8 mouse cellular contexts compared by ENCODE assay signal in the genomic region with DNA sequence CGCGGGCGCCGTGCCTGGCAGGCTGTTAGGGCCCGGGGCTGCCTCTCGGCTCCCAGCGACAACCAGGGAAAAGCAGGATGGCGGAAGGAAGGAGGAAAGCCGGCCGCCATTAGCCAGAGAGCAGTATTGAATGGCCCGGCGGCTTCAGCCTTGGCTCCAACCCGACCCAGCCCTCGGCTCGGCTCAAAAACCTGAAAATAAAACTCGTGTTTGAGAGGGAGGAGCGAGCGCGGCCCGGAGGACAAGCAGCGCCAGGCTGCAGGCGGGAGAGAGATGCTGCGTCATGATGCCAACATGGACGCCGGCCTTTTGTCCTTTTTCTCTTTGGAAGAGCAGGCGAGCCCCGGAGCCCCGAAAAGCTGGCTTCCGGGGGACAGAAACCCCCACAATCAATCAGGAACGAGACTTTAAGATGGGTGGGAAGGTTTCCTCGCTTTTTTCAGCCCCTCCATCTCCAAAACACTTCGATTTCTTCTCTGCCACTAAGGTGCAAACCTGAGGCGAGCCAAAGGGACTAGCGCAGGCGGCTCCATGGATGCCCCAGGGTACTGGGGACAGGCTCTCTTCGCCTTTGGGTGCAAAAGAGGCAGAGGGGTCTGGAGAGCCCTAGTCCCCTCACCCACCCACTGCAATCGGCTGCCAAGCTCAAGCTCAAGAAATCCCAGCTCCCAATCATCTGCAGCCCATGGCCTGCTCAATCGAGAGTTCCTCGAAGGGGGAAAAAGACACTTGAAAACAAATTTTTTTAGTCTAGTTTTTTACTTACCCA. TPM values are rescaled to one million over a fixed set of nuclear protein-coding genes. Genes with fewer than 3 reads are reported as not detected.
A peak's percentile ranks its signal among the peaks of the same experiment; 100 is the strongest.
DNase-seq lines count a peak whose midpoint lies in the region; ATAC-seq and TF ChIP-seq lines count a peak whose summit lies in the region.

No protein-coding gene starts in this region.

- peak; percentile 83 for DNase-seq in 416B (ENCODE audit: low read depth)
- DNase-seq in adrenal gland, postnatal 25 days: peak; percentile 85
- DNase-seq in heart, adult 8-10 months (ENCODE audit: low spot score): peak; percentile 88
- DNase-seq in kidney, adult 2 months: peak; percentile 93
- peak; percentile 89 for DNase-seq in midbrain, embryonic 14.5 days
- DNase-seq in spleen, adult 2 months (ENCODE audit: low read depth in 1 of 2, low spot score in 2 of 2): peak in 1 of 2 experiments; percentile 68

- TF ChIP-seq POLR2A in kidney, adult 2 months (IDR thresholded peaks at IDR 0.05; ENCODE audit: low read depth, low read length): peak; percentile 73
- TF ChIP-seq POLR2A in spleen, adult 2 months (IDR thresholded peaks at IDR 0.05; ENCODE audit: low read depth, low read length): peak; percentile 28; the same call in 1 of the 2 replicates

- WGBS in embryonic facial prominence, embryonic 13.5 days: under 1% methylated on average over 39 of the region's 39 CpGs
- WGBS in kidney, adult 2 months: under 1% methylated on average over 39 of the region's 39 CpGs
- under 1% methylated on average over 39 of the region's 39 CpGs for WGBS in limb, embryonic 13.5 days
- under 1% methylated on average over 39 of the region's 39 CpGs for WGBS in midbrain, embryonic 14.5 days
- 2% methylated on average over 39 of the region's 39 CpGs for whole genome bisulfite sequencing in spleen, adult 2 months

- no peaks in the 10 kb centered on the region for H3K9me3 ChIP-seq in embryonic facial prominence, embryonic 13.5 days
- no peaks in the 10 kb centered on the region for H3K9me3 ChIP-seq in limb, embryonic 13.5 days
- H3K9me3 ChIP-seq in midbrain, embryonic 14.5 days (ENCODE audit: control insufficient read depth, low read length): no peaks in the 10 kb centered on the region

- peak overlapping the region; percentile 99 for H3K4me2 ChIP-seq in embryonic facial prominence, embryonic 13.5 days
- H3K4me2 ChIP-seq in limb, embryonic 13.5 days (replicated peaks): peak overlapping the region; percentile 98
- peak overlapping the region; percentile 100 for H3K4me2 ChIP-seq in midbrain, embryonic 14.5 days (ENCODE audit: low read length)

- peaks cover 2% of the 10 kb centered on the region for H3K36me3 ChIP-seq in embryonic facial prominence, embryonic 13.5 days
- no peaks in the 10 kb centered on the region; the same call in 1 of the 2 replicates for H3K36me3 ChIP-seq in kidney, adult 2 months (ENCODE audit: control insufficient read depth, insufficient read depth, low read length)
- H3K36me3 ChIP-seq in limb, embryonic 13.5 days: peaks cover 13% of the 10 kb centered on the region
- peaks cover 37% of the 10 kb centered on the region for H3K36me3 ChIP-seq in midbrain, embryonic 14.5 days (ENCODE audit: control insufficient read depth, insufficient read depth, low read length)
- peaks cover 25% of the 10 kb centered on the region for H3K36me3 ChIP-seq in spleen, adult 2 months (ENCODE audit: control insufficient read depth, insufficient read depth, low read length)

- ATAC-seq in embryonic facial prominence, embryonic 13.5 days (ENCODE audit: insufficient number of reproducible peaks, insufficient read depth, low FRiP score, low TSS enrichment, low read depth): no peak
- ATAC-seq in limb, embryonic 13.5 days (ENCODE audit: low FRiP score, low read depth): no peak
- no peak for ATAC-seq in midbrain, embryonic 14.5 days (ENCODE audit: low FRiP score, low TSS enrichment)

- H3K27ac ChIP-seq in embryonic facial prominence, embryonic 13.5 days: peak overlapping the region; percentile 100
- H3K27ac ChIP-seq in kidney, adult 2 months (ENCODE audit: insufficient read depth, low read depth, low read length): peak overlapping the region; percentile 99
- H3K27ac ChIP-seq in limb, embryonic 13.5 days: peak overlapping the region; percentile 100
- peak overlapping the region; percentile 100 for H3K27ac ChIP-seq in midbrain, embryonic 14.5 days (replicated peaks; ENCODE audit: low read depth, low read length)
- peak overlapping the region; percentile 99 for H3K27ac ChIP-seq in spleen, adult 2 months (ENCODE audit: insufficient read depth, low read length)

- peak overlapping the region; percentile 94 for H3K4me3 ChIP-seq in embryonic facial prominence, embryonic 13.5 days
- peak overlapping the region; percentile 63 for H3K4me3 ChIP-seq in kidney, adult 2 months (ENCODE audit: insufficient read depth, low read depth, low read length)
- peak overlapping the region; percentile 94 for H3K4me3 ChIP-seq in limb, embryonic 13.5 days
- peak overlapping the region; percentile 91 for H3K4me3 ChIP-seq in midbrain, embryonic 14.5 days (replicated peaks; ENCODE audit: low read depth, low read length)
- H3K4me3 ChIP-seq in spleen, adult 2 months (ENCODE audit: extremely low read depth, insufficient read depth, insufficient read length): peak overlapping the region; percentile 71

- H3K4me1 ChIP-seq in embryonic facial prominence, embryonic 13.5 days: peaks cover 50% of the 10 kb centered on the region
- peaks cover 30% of the 10 kb centered on the region for H3K4me1 ChIP-seq in kidney, adult 2 months (ENCODE audit: control insufficient read depth, insufficient read depth, low read length)
- H3K4me1 ChIP-seq in limb, embryonic 13.5 days: peaks cover 52% of the 10 kb centered on the region
- H3K4me1 ChIP-seq in midbrain, embryonic 14.5 days (ENCODE audit: control insufficient read depth, insufficient read depth, low read length): peaks cover 41% of the 10 kb centered on the region
- H3K4me1 ChIP-seq in spleen, adult 2 months (ENCODE audit: control insufficient read depth, insufficient read depth, insufficient read length): peaks cover 20% of the 10 kb centered on the region; the same call in 1 of the 2 replicates

- H3K27me3 ChIP-seq in embryonic facial prominence, embryonic 13.5 days: no peaks in the 10 kb centered on the region
- H3K27me3 ChIP-seq in kidney, adult 2 months (replicated peaks; ENCODE audit: control insufficient read depth, insufficient read depth, low read length): no peaks in the 10 kb centered on the region
- H3K27me3 ChIP-seq in limb, embryonic 13.5 days: no peaks in the 10 kb centered on the region
- H3K27me3 ChIP-seq in midbrain, embryonic 14.5 days (ENCODE audit: control insufficient read depth, insufficient read depth, low read length): no peaks in the 10 kb centered on the region
- no peaks in the 10 kb centered on the region for H3K27me3 ChIP-seq in spleen, adult 2 months (ENCODE audit: control insufficient read depth, insufficient read depth, low read length)

- H3K9ac ChIP-seq in embryonic facial prominence, embryonic 13.5 days: peak overlapping the region; percentile 100
- peak overlapping the region; percentile 100 for H3K9ac ChIP-seq in limb, embryonic 13.5 days
- H3K9ac ChIP-seq in midbrain, embryonic 14.5 days (replicated peaks; ENCODE audit: low read length): peak overlapping the region; percentile 100

- no peak for TF ChIP-seq CTCF in kidney, adult 2 months (conservative IDR thresholded peaks at IDR 0.05; ENCODE audit: insufficient read depth, insufficient read length, low read depth, low read length)
- no peak for TF ChIP-seq CTCF in spleen, adult 2 months (IDR thresholded peaks at IDR 0.05; ENCODE audit: extremely low read depth, insufficient read depth, insufficient read length, insufficient replicate concordance)

RNA-seq across cellular contexts. Expression of a gene that starts 2.9 kb away (rescaled TPM):
- 34.7 and 41.6 TPM in 2 replicates for total RNA-seq in adrenal gland, postnatal 25 days (2021)
- 12.3 and 13.0 TPM in 2 replicates for polyA plus RNA-seq in embryonic facial prominence, embryonic 13.5 days (2015; fragmentation: Nextera tagmentation; extraction: Ambion mirVana)
- total RNA-seq in heart, adult 8-10 months (2022): 10 to 100 TPM; 14.3 to 21.5 (median 18.2) TPM
- 6.7 and 8.8 TPM in 2 replicates for polyA plus RNA-seq in kidney, adult 2 months (2012; rRNA removed)
- 11.1 and 12.0 TPM in 2 replicates for polyA plus RNA-seq in limb, embryonic 13.5 days (2015; fragmentation: Nextera tagmentation; extraction: Ambion mirVana)
- 14.2 and 15.0 TPM in 2 replicates for polyA plus RNA-seq in midbrain, embryonic 14.5 days (2014; fragmentation: Nextera tagmentation; extraction: Ambion mirVana)
- 20.5 and 23.2 TPM in 2 replicates for polyA plus RNA-seq in spleen, adult 2 months (2012; rRNA removed)

RNA-seq across cellular contexts. Expression of a gene that starts 6.6 kb away (rescaled TPM):
- total RNA-seq in adrenal gland, postnatal 25 days (2021): 1.1 and 1.6 TPM in 2 replicates
- polyA plus RNA-seq in embryonic facial prominence, embryonic 13.5 days (2015; fragmentation: Nextera tagmentation; extraction: Ambion mirVana): 5.6 and 6.6 TPM in 2 replicates
- 1 to 10 TPM in 1 of 4 experiments, under 1 TPM in 3; 0.38 to 1.7 (median 0.68) TPM for total RNA-seq in heart, adult 8-10 months (2022)
- 12.1 and 13.4 TPM in 2 replicates for polyA plus RNA-seq in kidney, adult 2 months (2012; rRNA removed)
- 3.7 and 4.6 TPM in 2 replicates for polyA plus RNA-seq in limb, embryonic 13.5 days (2015; fragmentation: Nextera tagmentation; extraction: Ambion mirVana)
- polyA plus RNA-seq in midbrain, embryonic 14.5 days (2014; fragmentation: Nextera tagmentation; extraction: Ambion mirVana): 7.1 and 8.9 TPM in 2 replicates
- polyA plus RNA-seq in spleen, adult 2 months (2012; rRNA removed): 70.7 and 72.5 TPM in 2 replicates

RNA-seq across cellular contexts. Expression of a gene that starts 30.1 kb away (rescaled TPM):
- 26.8 and 30.8 TPM in 2 replicates for total RNA-seq in adrenal gland, postnatal 25 days (2021)
- polyA plus RNA-seq in embryonic facial prominence, embryonic 13.5 days (2015; fragmentation: Nextera tagmentation; extraction: Ambion mirVana): 95.3 and 107 TPM in 2 replicates
- 10 to 100 TPM; 11.7 to 16.6 (median 13.8) TPM for total RNA-seq in heart, adult 8-10 months (2022)
- polyA plus RNA-seq in kidney, adult 2 months (2012; rRNA removed): 34.2 and 35.1 TPM in 2 replicates
- 99.6 and 104 TPM in 2 replicates for polyA plus RNA-seq in limb, embryonic 13.5 days (2015; fragmentation: Nextera tagmentation; extraction: Ambion mirVana)
- 51.3 and 61.2 TPM in 2 replicates for polyA plus RNA-seq in midbrain, embryonic 14.5 days (2014; fragmentation: Nextera tagmentation; extraction: Ambion mirVana)
- 13.3 and 19.5 TPM in 2 replicates for polyA plus RNA-seq in spleen, adult 2 months (2012; rRNA removed)

RNA-seq across cellular contexts. Expression of a gene that starts 43.4 kb away (rescaled TPM):
- 1.4 and 25.2 TPM in 2 replicates for total RNA-seq in adrenal gland, postnatal 25 days (2021)
- polyA plus RNA-seq in embryonic facial prominence, embryonic 13.5 days (2015; fragmentation: Nextera tagmentation; extraction: Ambion mirVana): 0.65 TPM in 1 of 2 replicates, not detected in the other
- not detected for total RNA-seq in heart, adult 8-10 months (2022)
- polyA plus RNA-seq in kidney, adult 2 months (2012; rRNA removed): 418 and 439 TPM in 2 replicates
- not detected in 2 replicates for polyA plus RNA-seq in limb, embryonic 13.5 days (2015; fragmentation: Nextera tagmentation; extraction: Ambion mirVana)
- polyA plus RNA-seq in midbrain, embryonic 14.5 days (2014; fragmentation: Nextera tagmentation; extraction: Ambion mirVana): not detected in 2 replicates
- polyA plus RNA-seq in spleen, adult 2 months (2012; rRNA removed): 0.19 and 0.37 TPM in 2 replicates
